Mouse (Mus musculus) ES-Bruce4 (cell line): ENCODE data around the gene Ide.

Experiments used
- CTCF ChIP-seq: IDR thresholded peaks from one replicate; pipeline ENCODE4 v1.8.1; 2011; ENCODE audit warnings: low read depth, low read length
- EP300 ChIP-seq: IDR thresholded peaks from 2 replicates; pipeline ENCODE4 v1.6.1; 2011; ENCODE audit warnings: low read depth, low read length; ENCODE audit not compliant: insufficient read depth
- POLR2A ChIP-seq: IDR thresholded peaks from one replicate; pipeline ENCODE4 v1.8.1; 2011; ENCODE audit warnings: low read length; ENCODE audit not compliant: insufficient read depth

GRCm38 (mm10) chr19:37337752-37338151 is at the start of gene Ide:
- TF ChIP-seq POLR2A: no peak
- TF ChIP-seq CTCF: no peak
- TF ChIP-seq EP300: no peak
